Mouse (Mus musculus) testis, adult 2 months (tissue): ENCODE data around the gene Nav1.

ENCODE experiments used
- CTCF ChIP-seq: fragments of 200-500 bp; IDR thresholded peaks from 2 replicates; pipeline ENCODE4 v1.5.1; 2012; ENCODE audit warnings: low read depth, mild to moderate bottlenecking, inconsistent platforms, low read length, moderate library complexity; ENCODE audit not compliant: control insufficient read depth, insufficient read depth, insufficient replicate concordance
- POLR2A ChIP-seq: fragments of 200-500 bp; IDR thresholded peaks from 2 replicates; pipeline ENCODE4 v1.6.1; 2012; ENCODE audit warnings: low read depth, mild to moderate bottlenecking, inconsistent platforms, low read length, moderate library complexity; ENCODE audit not compliant: control insufficient read depth

DNA sequence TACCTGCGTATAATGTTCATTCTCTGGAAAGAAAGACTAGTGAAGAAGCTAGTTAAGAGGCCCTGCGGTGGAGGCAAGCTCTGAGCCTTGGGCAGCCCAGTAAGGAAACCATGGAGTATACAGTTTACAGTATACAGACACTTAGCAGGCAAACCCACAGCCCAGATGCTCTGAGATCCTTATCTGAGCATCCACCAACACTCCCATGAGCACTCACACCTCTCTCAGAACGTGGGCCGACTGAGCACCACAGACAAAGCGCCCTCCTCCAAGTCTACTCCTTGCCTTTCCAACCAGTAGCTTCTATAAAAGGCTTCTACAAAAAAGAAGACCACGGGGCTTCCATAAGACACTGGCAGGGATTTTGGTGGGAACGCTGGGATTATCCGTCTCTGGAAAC is 51.2 kb downstream of the Nav1 start:
- no peak for TF ChIP-seq POLR2A
- TF ChIP-seq CTCF = no peak
